Mouse (Mus musculus): Measurements from ENCODE around the gene Pgbd5. TPM values are rescaled to one million over a fixed set of nuclear protein-coding genes. Genes with fewer than 3 reads are reported as not detected.

The Pgbd5 gene
- polyA plus RNA-seq (2015; fragmentation: Nextera tagmentation; extraction: Ambion mirVana) = 2.0 and 2.6 TPM in 2 replicates

- H3K9ac ChIP-seq = no peak within 1 kb of the TSS
- ATAC-seq (ENCODE audit: insufficient number of reproducible peaks, insufficient read depth, low FRiP score, low TSS enrichment, low read depth) = no peak
- no peaks in the 10 kb centered on the region for H3K9me3 ChIP-seq
- no peak within 1 kb of the TSS for H3K4me2 ChIP-seq
- H3K4me1 ChIP-seq = no peaks in the 10 kb centered on the region
- H3K4me3 ChIP-seq = no peak within 1 kb of the TSS
- WGBS = 70% methylated on average over 6 of the region's 6 CpGs
- H3K36me3 ChIP-seq = no peaks in the 10 kb centered on the region
- no peak within 1 kb of the TSS for H3K27ac ChIP-seq
- no peaks in the 10 kb centered on the region; the same call in 1 of the 2 replicates for H3K27me3 ChIP-seq
Observed at GRCm38 (mm10) chr8:124439558-124439957, at the start of gene Pgbd5. Pgbd5 (minus strand) TSS chr8:124439658.

GRCm38 (mm10) chr8:124483356-124484115 lies 44.1 kb upstream of the Pgbd5 start:
- ATAC-seq (ENCODE audit: insufficient number of reproducible peaks, insufficient read depth, low FRiP score, low TSS enrichment, low read depth) = no peak
- peaks cover 7% of the 10 kb centered on the region; the same call in 1 of the 2 replicates for H3K4me1 ChIP-seq
- H3K9ac ChIP-seq = no peak overlapping the region
- no peaks in the 10 kb centered on the region for H3K9me3 ChIP-seq
- no peaks in the 10 kb centered on the region for H3K27me3 ChIP-seq
- 70% methylated on average over 7 of the region's 7 CpGs for WGBS
- no peak overlapping the region for H3K27ac ChIP-seq
- no peaks in the 10 kb centered on the region for H3K36me3 ChIP-seq
- no peak overlapping the region for H3K4me3 ChIP-seq
- H3K4me2 ChIP-seq = no peak overlapping the region

- Histone ChIP-seq H3K4me3 (no peak overlapping the region), H3K27me3 (no peaks in the 10 kb centered on the region), H3K4me1 (peaks cover 4% of the 10 kb centered on the region; the same call in 1 of the 2 replicates), H3K36me3 (no peaks in the 10 kb centered on the region), H3K27ac (no peak overlapping the region), H3K9me3 (no peaks in the 10 kb centered on the region), H3K4me2 (no peak overlapping the region), H3K9ac (no peak overlapping the region)
- no peak for ATAC-seq (ENCODE audit: insufficient number of reproducible peaks, insufficient read depth, low FRiP score, low TSS enrichment, low read depth)
- WGBS = 84% methylated on average over 2 of the region's 2 CpGs
Observed at GRCm38 (mm10) chr8:124482790-124483189, 43.3 kb upstream of the Pgbd5 start.

GRCm38 (mm10) chr8:124480321-124480720 lies 40.9 kb upstream of the Pgbd5 start:
- Histone ChIP-seq H3K4me1 (no peaks in the 10 kb centered on the region), H3K36me3 (no peaks in the 10 kb centered on the region), H3K9me3 (no peaks in the 10 kb centered on the region), H3K4me3 (no peak overlapping the region), H3K9ac (no peak overlapping the region), H3K27me3 (no peaks in the 10 kb centered on the region), H3K4me2 (no peak overlapping the region), H3K27ac (no peak overlapping the region)
- 85% methylated on average over 8 of the region's 8 CpGs for WGBS
- no peak for ATAC-seq (ENCODE audit: insufficient number of reproducible peaks, insufficient read depth, low FRiP score, low TSS enrichment, low read depth)

GRCm38 (mm10) chr8:124479251-124479650 lies 39.8 kb upstream of the Pgbd5 start:
- ATAC-seq (ENCODE audit: insufficient number of reproducible peaks, insufficient read depth, low FRiP score, low TSS enrichment, low read depth) = no peak
- H3K27ac ChIP-seq = no peak overlapping the region
- H3K27me3 ChIP-seq = no peaks in the 10 kb centered on the region
- H3K36me3 ChIP-seq = no peaks in the 10 kb centered on the region
- no peak overlapping the region for H3K9ac ChIP-seq
- WGBS = 78% methylated on average over 3 of the region's 3 CpGs
- H3K9me3 ChIP-seq = no peaks in the 10 kb centered on the region
- H3K4me1 ChIP-seq = no peaks in the 10 kb centered on the region
- H3K4me2 ChIP-seq = no peak overlapping the region
- no peak overlapping the region for H3K4me3 ChIP-seq

- H3K4me2 ChIP-seq = no peak overlapping the region
- no peaks in the 10 kb centered on the region; the same call in 1 of the 2 replicates for H3K27me3 ChIP-seq
- no peak for ATAC-seq (ENCODE audit: insufficient number of reproducible peaks, insufficient read depth, low FRiP score, low TSS enrichment, low read depth)
Observed at GRCm38 (mm10) chr8:124476701-124477100, 37.2 kb upstream of the Pgbd5 start.

GRCm38 (mm10) chr8:124475690-124476089 lies 36.2 kb upstream of the Pgbd5 start:
- H3K9ac ChIP-seq = no peak overlapping the region
- H3K9me3 ChIP-seq = no peaks in the 10 kb centered on the region
- H3K27ac ChIP-seq = no peak overlapping the region
- ATAC-seq (ENCODE audit: insufficient number of reproducible peaks, insufficient read depth, low FRiP score, low TSS enrichment, low read depth) = no peak
- no peaks in the 10 kb centered on the region; the same call in 1 of the 2 replicates for H3K27me3 ChIP-seq
- no peaks in the 10 kb centered on the region for H3K4me1 ChIP-seq
- no peak overlapping the region for H3K4me3 ChIP-seq
- no peak overlapping the region for H3K4me2 ChIP-seq
- 88% methylated on average over 5 of the region's 5 CpGs for WGBS
- H3K36me3 ChIP-seq = no peaks in the 10 kb centered on the region

More at GRCm38 (mm10) chr8:124476701-124477100, 37.2 kb upstream of the Pgbd5 start:
- no peaks in the 10 kb centered on the region for H3K9me3 ChIP-seq
- H3K36me3 ChIP-seq = no peaks in the 10 kb centered on the region
- H3K27ac ChIP-seq = no peak overlapping the region
- H3K9ac ChIP-seq = no peak overlapping the region
- WGBS = 74% methylated on average over 9 of the region's 9 CpGs
- no peaks in the 10 kb centered on the region for H3K4me1 ChIP-seq
- no peak overlapping the region for H3K4me3 ChIP-seq

- ATAC-seq (ENCODE audit: insufficient number of reproducible peaks, insufficient read depth, low FRiP score, low TSS enrichment, low read depth) = no peak
- no peaks in the 10 kb centered on the region for H3K4me1 ChIP-seq
- no peak overlapping the region for H3K9ac ChIP-seq
- no peaks in the 10 kb centered on the region for H3K9me3 ChIP-seq
- H3K4me3 ChIP-seq = no peak overlapping the region
- peaks cover 3% of the 10 kb centered on the region for H3K27me3 ChIP-seq
- H3K36me3 ChIP-seq = no peaks in the 10 kb centered on the region
- no peak overlapping the region for H3K27ac ChIP-seq
- 85% methylated on average over 2 of the region's 2 CpGs for WGBS
- H3K4me2 ChIP-seq = no peak overlapping the region
Observed at GRCm38 (mm10) chr8:124464641-124465040, 25.2 kb upstream of the Pgbd5 start.

GRCm38 (mm10) chr8:124463111-124463510 lies 23.7 kb upstream of the Pgbd5 start:
- Histone ChIP-seq H3K27ac (no peak overlapping the region), H3K9me3 (no peaks in the 10 kb centered on the region), H3K27me3 (peaks cover 6% of the 10 kb centered on the region), H3K9ac (no peak overlapping the region), H3K4me2 (no peak overlapping the region), H3K36me3 (no peaks in the 10 kb centered on the region), H3K4me3 (no peak overlapping the region), H3K4me1 (no peaks in the 10 kb centered on the region)
- ATAC-seq (ENCODE audit: insufficient number of reproducible peaks, insufficient read depth, low FRiP score, low TSS enrichment, low read depth) = no peak
- 38% methylated on average over 4 of the region's 4 CpGs for WGBS

- Histone ChIP-seq H3K4me1 (no peaks in the 10 kb centered on the region), H3K9me3 (no peaks in the 10 kb centered on the region), H3K27me3 (peaks cover 6% of the 10 kb centered on the region), H3K36me3 (no peaks in the 10 kb centered on the region), H3K9ac (no peak overlapping the region), H3K4me2 (no peak overlapping the region), H3K27ac (no peak overlapping the region), H3K4me3 (no peak overlapping the region)
- 85% methylated on average over 9 of the region's 9 CpGs for WGBS
- ATAC-seq (ENCODE audit: insufficient number of reproducible peaks, insufficient read depth, low FRiP score, low TSS enrichment, low read depth) = no peak
Observed at GRCm38 (mm10) chr8:124462192-124462591, 22.7 kb upstream of the Pgbd5 start.

GRCm38 (mm10) chr8:124461103-124461502 lies 21.6 kb upstream of the Pgbd5 start:
- Histone ChIP-seq H3K36me3 (no peaks in the 10 kb centered on the region), H3K4me2 (no peak overlapping the region), H3K9me3 (no peaks in the 10 kb centered on the region), H3K4me1 (no peaks in the 10 kb centered on the region), H3K27ac (no peak overlapping the region), H3K4me3 (no peak overlapping the region), H3K27me3 (peaks cover 6% of the 10 kb centered on the region), H3K9ac (no peak overlapping the region)
- 27% methylated on average over 10 of the region's 10 CpGs for WGBS
- ATAC-seq (ENCODE audit: insufficient number of reproducible peaks, insufficient read depth, low FRiP score, low TSS enrichment, low read depth) = no peak

- Histone ChIP-seq H3K4me2 (no peak overlapping the region), H3K27ac (no peak overlapping the region), H3K4me1 (no peaks in the 10 kb centered on the region), H3K9me3 (no peaks in the 10 kb centered on the region), H3K9ac (no peak overlapping the region), H3K4me3 (no peak overlapping the region), H3K27me3 (peaks cover 6% of the 10 kb centered on the region), H3K36me3 (no peaks in the 10 kb centered on the region)
- no peak for ATAC-seq (ENCODE audit: insufficient number of reproducible peaks, insufficient read depth, low FRiP score, low TSS enrichment, low read depth)
- 57% methylated on average over 4 of the region's 4 CpGs for WGBS
Observed at GRCm38 (mm10) chr8:124460660-124461059, 21.2 kb upstream of the Pgbd5 start.
